Mouse (Mus musculus): Measurements from ENCODE around the gene Fbxo11. TPM values are rescaled to one million over a fixed set of nuclear protein-coding genes. Genes with fewer than 3 reads are reported as not detected.

Fbxo11 gene
- polyA plus RNA-seq, 1 experiment from 2014 or later = 8.5 TPM

- H3K36me3 ChIP-seq (ENCODE audit: control insufficient read depth, insufficient read depth) = no peaks in the 10 kb centered on the region
- H3K27me3 ChIP-seq (replicated peaks; ENCODE audit: control insufficient read depth, insufficient read depth, low read length) = no peaks in the 10 kb centered on the region
- no peaks in the 10 kb centered on the region for H3K9me3 ChIP-seq (ENCODE audit: control insufficient read depth)
- no peak for ATAC-seq
- WGBS = 40% methylated on average over 16 of the region's 16 CpGs
- peak; percentile 98 for TF ChIP-seq CTCF (IDR thresholded peaks at IDR 0.05; ENCODE audit: low read depth)
- H3K9ac ChIP-seq (ENCODE audit: low read depth, low read length) = no peak overlapping the region
- H3K27ac ChIP-seq (ENCODE audit: low read depth, low read length) = no peak overlapping the region
- H3K4me3 ChIP-seq (ENCODE audit: low read depth, low read length) = no peak overlapping the region
- H3K4me2 ChIP-seq (replicated peaks; ENCODE audit: low read depth) = no peak overlapping the region
- H3K4me1 ChIP-seq (replicated peaks; ENCODE audit: control insufficient read depth, insufficient read depth, low read length) = no peaks in the 10 kb centered on the region
These were observed 116.0 kb downstream of the Fbxo11 start for GRCm38 (mm10) chr17:87948965-87949584.

Other genes starting within 250 kb of the Fbxo11 start
- not detected in 2 replicates for gene Rpl36-ps4, start 144.3 kb downstream of the Fbxo11 start, polyA plus RNA-seq (2015; fragmentation: Nextera tagmentation; extraction: Ambion mirVana)
- gene Msh6, start 90.2 kb downstream of the Fbxo11 start, polyA plus RNA-seq (2015; fragmentation: Nextera tagmentation; extraction: Ambion mirVana) = 9.0 and 9.2 TPM in 2 replicates